Mouse (Mus musculus): Measurements from ENCODE around the gene Aph1c.
A peak's percentile ranks its signal among the peaks of the same experiment; 100 is the strongest.
"Not testable (repeated sequence)": the region's sequence is repeated elsewhere in the genome, so short reads cannot be mapped to it uniquely, and the experiment has no call there.

Aph1c gene

GRCm38 (mm10) chr9:66835097-66835480 is 563 bp upstream of the Aph1c start:
- DNase-seq (ENCODE audit: extremely low read depth, insufficient read length, low spot score), result peak; percentile 18

GRCm38 (mm10) chr9:66833851-66834250 is 675 bp downstream of the Aph1c start:
- DNase-seq (ENCODE audit: extremely low read depth, insufficient read length, low spot score), result no peak

GRCm38 (mm10) chr9:66832366-66832908 is 2.1 kb downstream of the Aph1c start:
- DNase-seq (ENCODE audit: extremely low read depth, insufficient read length, low spot score), result no peak

- peak; percentile 30 for DNase-seq (ENCODE audit: extremely low read depth, insufficient read length, low spot score)
Observed at GRCm38 (mm10) chr9:66825990-66826389, 8.5 kb downstream of the Aph1c start.

GRCm38 (mm10) chr9:66822255-66822654 is 12.3 kb downstream of the Aph1c start:
- DNase-seq (ENCODE audit: extremely low read depth, insufficient read length, low spot score), result not testable (repeated sequence)

GRCm38 (mm10) chr9:66820996-66821395 is 13.5 kb downstream of the Aph1c start:
- DNase-seq (ENCODE audit: extremely low read depth, insufficient read length, low spot score), result no peak

- no peak for DNase-seq (ENCODE audit: extremely low read depth, insufficient read length, low spot score)
Observed at GRCm38 (mm10) chr9:66813392-66813791, 21.1 kb downstream of the Aph1c start.

GRCm38 (mm10) chr9:66805951-66806350 is 28.6 kb downstream of the Aph1c start:
- not testable (repeated sequence) for DNase-seq (ENCODE audit: extremely low read depth, insufficient read length, low spot score)

- DNase-seq (ENCODE audit: extremely low read depth, insufficient read length, low spot score), result no peak
Observed at GRCm38 (mm10) chr9:66801947-66802346, 32.6 kb downstream of the Aph1c start.

- no peak for DNase-seq (ENCODE audit: extremely low read depth, insufficient read length, low spot score)
Observed at GRCm38 (mm10) chr9:66796739-66797138, 37.8 kb downstream of the Aph1c start, which contains the start of gene Gm10647. TSS of gene Gm10647 (plus strand) at chr9:66797039.

- peak; percentile 100 for DNase-seq (ENCODE audit: extremely low read depth, insufficient read length, low spot score)
Observed at GRCm38 (mm10) chr9:66795464-66796324, 38.8 kb downstream of the Aph1c start, which contains the start of gene Aph1b. TSS of gene Aph1b (minus strand) at chr9:66795490.

GRCm38 (mm10) chr9:66794629-66795463 is 39.7 kb downstream of the Aph1c start:
- DNase-seq (ENCODE audit: extremely low read depth, insufficient read length, low spot score), result no peak

- no peak for DNase-seq (ENCODE audit: extremely low read depth, insufficient read length, low spot score)
Observed at GRCm38 (mm10) chr9:66787821-66788220, 46.7 kb downstream of the Aph1c start.

- not testable (repeated sequence) for DNase-seq (ENCODE audit: extremely low read depth, insufficient read length, low spot score)
Observed at GRCm38 (mm10) chr9:66784552-66784951, 50.0 kb downstream of the Aph1c start.

- no peak for DNase-seq (ENCODE audit: extremely low read depth, insufficient read length, low spot score)
Observed at GRCm38 (mm10) chr9:66770701-66771100, 63.8 kb downstream of the Aph1c start.

- DNase-seq (ENCODE audit: extremely low read depth, insufficient read length, low spot score), result no peak
Observed at GRCm38 (mm10) chr9:66769275-66769674, 65.3 kb downstream of the Aph1c start.

- no peak for DNase-seq (ENCODE audit: extremely low read depth, insufficient read length, low spot score)
Observed at GRCm38 (mm10) chr9:66768721-66769120, 65.8 kb downstream of the Aph1c start.
